Mouse (Mus musculus) bone marrow, adult 2 months (tissue): ENCODE data around the gene Dock1.

Experiments
- CTCF ChIP-seq: fragments of 200-500 bp; IDR thresholded peaks from 2 replicates; pipeline ENCODE4 v1.5.1; 2011; ENCODE audit warnings: low read length, control low read depth; ENCODE audit not compliant: control insufficient read depth, insufficient read depth
- POLR2A ChIP-seq: fragments of 200-500 bp; IDR thresholded peaks from 2 replicates; pipeline ENCODE4 v1.6.1; 2011; ENCODE audit warnings: low read depth, mild to moderate bottlenecking, control low read depth, low read length, borderline replicate concordance; ENCODE audit not compliant: control insufficient read depth

GRCm38 (mm10) chr7:134703704-134704103 is 33.2 kb downstream of the Dock1 start:
- TF ChIP-seq POLR2A (no peak), CTCF (no peak)
